Mouse (Mus musculus) liver, embryonic 14.5 days (tissue): Measurements from ENCODE around the gene Ncbp1.

Experiments
- CTCF ChIP-seq: IDR thresholded peaks from 2 replicates; pipeline ENCODE4 v1.5.1; 2016; ENCODE audit warnings: antibody characterized with exemption, low read depth, control low read depth
- EP300 ChIP-seq: IDR thresholded peaks from 2 replicates; pipeline ENCODE4 v1.6.1; 2016; ENCODE audit warnings: antibody characterized with exemption, low read depth

DNA sequence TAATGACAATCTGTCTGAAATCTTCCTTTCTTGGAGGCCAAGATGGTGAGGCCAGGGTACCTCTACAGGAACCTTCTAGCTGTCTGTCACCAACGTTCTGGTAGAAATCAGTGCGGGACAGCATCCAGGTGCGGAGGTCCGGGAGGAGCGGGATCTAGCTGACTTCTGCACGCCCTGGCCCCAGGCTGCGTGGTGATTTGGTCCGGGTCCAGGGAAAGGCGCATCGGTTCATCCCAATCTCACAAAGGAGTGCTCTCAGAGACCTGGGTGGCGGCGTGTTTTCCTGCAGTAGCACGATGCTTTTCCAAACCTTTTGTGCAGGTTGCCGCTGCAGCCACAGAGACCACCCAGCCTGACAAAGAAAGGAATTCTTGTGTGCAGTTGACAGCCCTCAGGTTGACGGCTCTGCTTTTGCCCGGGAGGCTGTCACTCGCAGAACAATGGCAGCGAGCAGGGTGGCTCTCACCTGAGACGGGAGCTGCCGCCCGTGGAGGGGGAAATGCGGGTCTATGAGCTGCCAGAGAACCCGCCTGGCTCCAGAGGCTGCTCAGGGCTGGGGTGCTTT lies 64.2 kb downstream of the Ncbp1 start:
- TF ChIP-seq EP300 (no peak), CTCF (no peak)
